Mouse (Mus musculus) spleen, postnatal 0 days (tissue): Measurements from ENCODE around the gene Rassf8. TPM values are rescaled to one million over a fixed set of nuclear protein-coding genes. Genes with fewer than 3 reads are reported as not detected.

Source experiments
- polyA plus RNA-seq: library from polyadenylated mRNA; unstranded; fragments of >200 nt; fragmentation: Nextera tagmentation; extraction: Ambion mirVana; gene quantifications from 2 replicates; pipeline ENCODE4 v1.2.1, GENCODE M21; 2015

Gene Rassf8
- 4.6 and 6.9 TPM in 2 replicates for polyA plus RNA-seq

DNA sequence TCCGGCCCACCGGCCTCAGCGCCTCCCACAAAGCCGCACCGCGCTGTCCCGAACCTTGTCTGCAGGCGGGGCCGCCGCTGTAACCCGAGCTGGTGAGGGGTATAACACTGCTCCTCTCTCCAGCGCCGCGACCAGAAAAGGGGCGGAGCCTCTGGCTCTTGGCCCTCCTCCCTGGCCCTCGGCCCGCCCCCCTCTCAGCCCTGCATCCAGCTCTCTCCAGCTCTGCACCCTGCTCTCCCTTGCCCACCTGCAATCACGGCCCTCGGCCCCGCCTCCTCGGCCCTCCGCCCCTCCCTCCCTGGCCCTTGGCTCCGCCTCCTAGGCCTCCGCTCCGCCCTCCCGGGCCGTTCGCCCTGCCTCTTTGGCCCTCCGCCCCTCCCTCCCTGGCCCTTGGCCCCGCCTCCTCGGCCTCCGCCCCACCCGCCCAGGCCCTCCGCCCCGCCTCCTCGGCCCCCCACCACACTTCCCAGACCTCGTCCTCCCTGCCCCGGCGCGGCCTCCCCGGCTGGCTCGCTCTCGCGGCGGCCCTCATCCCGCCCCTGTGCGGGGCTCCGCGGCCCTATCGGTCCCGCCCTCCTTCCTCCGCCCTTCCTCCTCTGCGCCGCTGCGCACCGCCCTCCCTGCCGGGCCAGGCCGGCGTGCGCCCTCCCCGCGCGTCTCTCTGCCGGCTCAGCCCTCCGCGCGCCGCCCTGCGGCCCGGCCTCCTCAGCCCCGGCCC, at the start of gene Rassf8:
Rassf8 (plus strand) TSS at position 617 of the 718 bp plus-strand sequence.

DNA sequence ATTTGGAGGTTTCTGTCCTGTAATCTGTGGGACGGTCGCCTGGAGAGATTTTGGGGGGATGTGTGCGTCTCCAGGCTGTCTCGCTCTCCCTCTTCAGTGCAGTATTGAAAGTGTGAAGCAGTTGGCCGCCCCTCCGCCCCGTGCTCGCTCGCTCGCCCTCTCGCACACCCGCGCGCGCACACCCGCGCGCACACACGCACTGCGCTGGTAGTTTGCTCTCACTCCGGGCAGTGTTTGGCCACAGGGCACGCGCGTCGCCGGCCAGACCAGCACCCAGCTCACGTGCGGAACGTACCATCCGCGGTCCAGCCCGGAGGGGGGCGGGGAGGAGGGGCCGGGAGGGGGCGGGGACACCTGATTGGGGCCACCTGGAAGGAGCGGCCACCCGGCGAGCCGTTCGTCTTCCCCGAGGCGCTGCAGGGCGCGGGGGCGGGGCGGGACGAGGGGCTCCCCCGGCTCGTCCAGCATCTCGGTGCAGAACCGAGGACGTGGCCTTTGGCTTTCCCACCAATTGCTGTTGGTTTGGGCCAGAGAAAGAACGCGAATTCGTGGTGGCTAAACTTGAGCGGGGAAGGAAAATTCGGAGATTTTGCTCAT, 118.8 kb downstream of the Rassf8 start, which contains the start of gene Bhlhe41:
Bhlhe41 (minus strand) TSS at position 270 of the 597 bp plus-strand sequence.

Other genes with a start within 250 kb of the Rassf8 start
- gene Lmntd1, start 132.4 kb upstream of the Rassf8 start, polyA plus RNA-seq, result 5.0 and 6.1 TPM in 2 replicates
- gene Tuba3b, start 131.0 kb upstream of the Rassf8 start, polyA plus RNA-seq, result not detected in 2 replicates
- 1.0 and 1.4 TPM in 2 replicates for gene Bhlhe41, start 118.8 kb downstream of the Rassf8 start, polyA plus RNA-seq
- gene Sspn, start 184.9 kb downstream of the Rassf8 start, polyA plus RNA-seq, result 3.9 and 5.2 TPM in 2 replicates